Mouse (Mus musculus) pancreas, adult 10 weeks (tissue): Measurements from ENCODE around the gene Slc28a1. TPM values are rescaled to one million over a fixed set of nuclear protein-coding genes. Genes with fewer than 3 reads are reported as not detected.

Experiments
- polyA plus RNA-seq: library from polyadenylated mRNA; stranded (reverse); fragments of 350-450 nt; fragmentation: Illumina TruSeq; extraction: RNeasy Lipid Tissue Mini Kit (QIAGEN cat#74804); gene quantifications from one replicate; pipeline ENCODE4 v1.2.3, GENCODE M21; 2015; ENCODE audit warnings: low read depth, low replicate concordance; ENCODE audit not compliant: insufficient read depth

The Slc28a1 gene
- not detected for polyA plus RNA-seq

GRCm38 (mm10) chr7:81114555-81114954 lies at the start of gene Slc28a1:
Gene Slc28a1 (plus strand): TSS chr7:81114799.

GRCm38 (mm10) chr7:81213347-81214152 lies 99.0 kb downstream of the Slc28a1 start, which contains the start of gene Pde8a:
Gene Pde8a (plus strand): TSS chr7:81213596.

Other genes starting within 250 kb of the Slc28a1 start
- gene Wdr73, start 213.5 kb upstream of the Slc28a1 start, polyA plus RNA-seq: 4.3 TPM
- 9.1 TPM for gene Nmb, start 209.7 kb upstream of the Slc28a1 start, polyA plus RNA-seq
- gene Sec11a, start 167.0 kb upstream of the Slc28a1 start, polyA plus RNA-seq: 29.6 TPM
- 12.7 TPM for gene Zfp592, start 121.1 kb upstream of the Slc28a1 start, polyA plus RNA-seq
- gene Alpk3, start 57.2 kb upstream of the Slc28a1 start, polyA plus RNA-seq: 0.98 TPM
- 5.9 TPM for gene Pde8a, start 98.8 kb downstream of the Slc28a1 start, polyA plus RNA-seq
- 575 TPM for gene Rps17, start 230.5 kb downstream of the Slc28a1 start, polyA plus RNA-seq